Mouse (Mus musculus) liver, adult 2 months (tissue): Measurements from ENCODE around the gene Slc18a3.

ENCODE experiments used
- CTCF ChIP-seq: fragments of 200-500 bp; IDR thresholded peaks from 2 replicates; pipeline ENCODE4 v1.5.1; 2011; ENCODE audit warnings: low read depth, low read length, control low read depth
- POLR2A ChIP-seq: fragments of 200-500 bp; IDR thresholded peaks from 2 replicates; pipeline ENCODE4 v1.6.1; 2011; ENCODE audit warnings: low read length, control low read depth; ENCODE audit not compliant: insufficient read depth; ENCODE audit errors: extremely low read depth

- TF ChIP-seq CTCF (no peak), POLR2A (no peak)
Measured at GRCm38 (mm10) chr14:32477581-32477980, 12.9 kb upstream of the Slc18a3 start.
